ENCODE assay signal across 23 mouse cellular contexts in the genomic region with DNA sequence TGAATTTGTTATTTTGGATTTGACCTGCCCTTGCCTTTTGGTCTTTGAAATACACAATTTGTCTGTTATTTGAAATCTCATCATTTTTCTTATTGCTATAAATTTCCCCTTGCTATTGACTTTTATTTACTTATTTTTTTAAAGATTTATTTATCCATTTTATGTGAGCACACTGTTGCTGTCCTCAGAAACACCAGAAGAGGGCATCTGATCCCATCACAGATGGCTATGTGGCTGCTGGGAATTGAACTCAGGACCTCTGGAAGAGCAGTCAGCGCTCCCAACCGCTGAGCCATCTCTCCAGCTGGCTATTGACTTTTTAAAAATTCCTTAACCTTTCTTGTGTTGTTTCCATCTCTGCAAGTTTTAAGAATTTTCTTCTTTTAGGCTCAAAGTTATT. TPM values are rescaled to one million over a fixed set of nuclear protein-coding genes. Genes with fewer than 3 reads are reported as not detected.
DNase-seq lines count a peak whose midpoint lies in the region; ATAC-seq and TF ChIP-seq lines count a peak whose summit lies in the region.
"Had no signal": no experiment of that assay in that cellular context is flagged by ENCODE, and none has a peak within 500 bp of the region (broad histone marks: within the 10 kb centered on the region; RNA-seq: fewer than 3 reads in every experiment).

No protein-coding gene starts in this region.

- H3K27me3 ChIP-seq in Patski: peaks cover 47% of the 10 kb centered on the region
- H3K27me3 ChIP-seq: heart, embryonic 12.5 days had no signal

- ATAC-seq in Patski: no peak
- ATAC-seq: activated CD4-positive, CD25-positive, alpha-beta regulatory T cell, adult 4 months; forebrain, embryonic 16.5 days had no signal

- TF ChIP-seq CTCF in layer of hippocampus, adult 2 months (conservative IDR thresholded peaks at IDR 0.05): peak; percentile 41
- peak; percentile 54 for TF ChIP-seq CTCF in Patski (IDR thresholded peaks at IDR 0.05)

- CTCF ChIA-PET in Patski (lab: Charles Lee): no interaction called here

- POLR2A ChIA-PET in Patski (lab: Charles Lee): no interaction called here

- H3K27ac ChIP-seq in layer of hippocampus, adult 2 months: no peak overlapping the region
- H3K27ac ChIP-seq: embryonic facial prominence, embryonic 13.5 days; forebrain, embryonic 12.5 days; hindbrain, embryonic 10.5 days; hindbrain, embryonic 14.5 days had no signal

- no peak overlapping the region for H3K4me3 ChIP-seq in layer of hippocampus, adult 2 months
- H3K4me3 ChIP-seq: embryonic facial prominence, embryonic 13.5 days; forebrain, embryonic 12.5 days; heart, embryonic 12.5 days; hindbrain, embryonic 10.5 days had no signal

- in situ Hi-C loops in Patski (cut with MboI; ENCODE audit: low pct_unique_long_range_greater_than_20kb): no loop called here

- no peak for DNase-seq in layer of hippocampus, adult 2 months (ENCODE audit: low spot score in 2 of 2)
- DNase-seq in layer of hippocampus, adult 18-20 months (ENCODE audit: low spot score in 2 of 2): no peak
- peak; percentile 22 for DNase-seq in A20 (ENCODE audit: low read depth, low spot score)
- no peak for DNase-seq in Patski (ENCODE audit: low read depth, low spot score)
- DNase-seq in kidney, postnatal 4 days: no peak
- DNase-seq in urinary bladder, postnatal 36 days (ENCODE audit: low spot score in 2 of 2): no peak
- DNase-seq: adrenal gland, postnatal 14 days; B cell, adult 2 months; cerebellum, adult 11-12 months; cerebellum, adult 9-11 months; cerebellum, postnatal 36 days; gastrocnemius, postnatal 10 days; heart, adult 18-20 months had no signal

RNA-seq across cellular contexts. Expression of gene Rln1, which starts 2.2 kb away (rescaled TPM):
- total RNA-seq in layer of hippocampus, adult 2 months (2021): 1 to 10 TPM; 2.2 to 4.1 TPM
- total RNA-seq in layer of hippocampus, adult 18-20 months (2021): 1 to 10 TPM; 1.3 to 1.7 TPM
- polyA plus RNA-seq in Patski (2021): not detected
- total RNA-seq: adrenal gland, adult 18-20 months; adrenal gland, postnatal 14 days; gastrocnemius, postnatal 10 days; heart, adult 18-20 months; heart, postnatal 25 days had no signal
- polyA plus RNA-seq: activated CD4-positive, CD25-positive, alpha-beta regulatory T cell, adult 4 months; embryonic facial prominence, embryonic 13.5 days; heart, embryonic 16.5 days had no signal

RNA-seq across cellular contexts. Expression of gene Insl6, which starts 11.5 kb away (rescaled TPM):
- total RNA-seq in layer of hippocampus, adult 2 months (2021): 1 to 10 TPM in 1 of 2 experiments, under 1 TPM in 1; 0.74 to 1.3 TPM
- total RNA-seq in layer of hippocampus, adult 18-20 months (2021): under 1 TPM; 0.51 to 0.79 TPM
- polyA plus RNA-seq in Patski (2021): 2.7 TPM

RNA-seq across cellular contexts. Expression of gene Plgrkt, which starts 30.6 kb away (rescaled TPM):
- 10 to 100 TPM; 26.4 to 27.6 TPM for total RNA-seq in layer of hippocampus, adult 2 months (2021)
- total RNA-seq in layer of hippocampus, adult 18-20 months (2021): 10 to 100 TPM; 25.6 to 27.0 TPM
- 129 TPM for polyA plus RNA-seq in Patski (2021)

RNA-seq across cellular contexts. Expression of gene Cd274, which starts 30.6 kb away (rescaled TPM):
- 1 to 10 TPM in 1 of 2 experiments, under 1 TPM in 1; 1.00 to 1.2 TPM for total RNA-seq in layer of hippocampus, adult 2 months (2021)
- 1 to 10 TPM; 1.2 TPM for total RNA-seq in layer of hippocampus, adult 18-20 months (2021)
- 5.2 TPM for polyA plus RNA-seq in Patski (2021)
